Mouse (Mus musculus) thymus, adult 2 months (tissue): ENCODE measurements around the gene Thap7.

Experiments
- CTCF ChIP-seq: fragments of 200-500 bp; IDR thresholded peaks from 2 replicates; pipeline ENCODE4 v1.5.1; 2012; ENCODE audit warnings: mild to moderate bottlenecking, control low read depth, low read length, moderate library complexity, borderline replicate concordance; ENCODE audit not compliant: control insufficient read depth, poor library complexity, insufficient read depth; ENCODE audit errors: extremely low read depth
- POLR2A ChIP-seq: fragments of 200-500 bp; IDR thresholded peaks from 2 replicates; pipeline ENCODE4 v1.6.1; 2012; ENCODE audit warnings: mild to moderate bottlenecking, low read length, control low read depth, moderate library complexity; ENCODE audit not compliant: control insufficient read depth, poor library complexity, insufficient read depth; ENCODE audit errors: extremely low read depth

DNA sequence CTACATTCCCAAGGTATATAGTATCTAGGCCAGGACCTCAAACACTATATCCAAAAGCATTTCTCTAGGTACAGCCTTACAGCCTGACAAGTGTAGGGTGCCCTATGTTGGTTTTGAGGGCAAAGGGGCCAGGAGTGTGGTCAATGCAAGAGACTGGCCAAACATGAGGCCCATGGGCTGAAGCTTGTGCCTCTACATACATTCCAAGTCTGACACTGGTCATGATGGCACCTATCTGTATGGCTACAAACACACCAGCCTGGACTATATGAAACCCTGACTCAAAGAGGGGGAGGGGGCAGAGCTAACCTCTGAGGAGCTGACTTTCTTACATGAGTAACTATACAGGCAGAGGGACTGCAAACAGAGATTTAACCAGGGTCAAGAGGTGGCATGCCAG is 3.3 kb downstream of the Thap7 start:
- TF ChIP-seq CTCF (no peak), POLR2A (no peak)
